Mouse (Mus musculus): ENCODE results near the gene Cyp20a1.
A peak's percentile ranks its signal among the peaks of the same experiment; 100 is the strongest.

The Cyp20a1 gene

GRCm38 (mm10) chr1:60342808-60343629 is at the start of gene Cyp20a1:
Cyp20a1 (plus strand) TSS chr1:60343323.
- TF ChIP-seq POU5F1 (IDR thresholded peaks at IDR 0.05; ENCODE audit: borderline replicate concordance, low read length): no peak
- TF ChIP-seq CTCF (conservative IDR thresholded peaks at IDR 0.05; ENCODE audit: low read length): no peak
- no peak for TF ChIP-seq NANOG (IDR thresholded peaks at IDR 0.05; ENCODE audit: borderline replicate concordance, low read length)
- peaks cover 8% of the 10 kb centered on the region for H3K36me3 ChIP-seq (ENCODE audit: insufficient read depth, low read length)
- peaks cover 27% of the 10 kb centered on the region for H3K4me1 ChIP-seq (replicated peaks; ENCODE audit: low read depth, low read length)
- no peaks in the 10 kb centered on the region for H3K27me3 ChIP-seq (ENCODE audit: insufficient read depth, low read length)
- peaks cover 6% of the 10 kb centered on the region for H3K9me3 ChIP-seq (ENCODE audit: low read length)
- H3K4me3 ChIP-seq (replicated peaks; ENCODE audit: low read length): peak within 1 kb of the TSS; percentile 85

GRCm38 (mm10) chr1:60293921-60294320 is 49.2 kb upstream of the Cyp20a1 start:
- Histone ChIP-seq H3K9me3 (ENCODE audit: low read length) (no peaks in the 10 kb centered on the region), H3K36me3 (ENCODE audit: insufficient read depth, low read length) (peaks cover 56% of the 10 kb centered on the region), H3K27me3 (ENCODE audit: insufficient read depth, low read length) (no peaks in the 10 kb centered on the region), H3K4me1 (replicated peaks; ENCODE audit: low read depth, low read length) (no peaks in the 10 kb centered on the region), H3K4me3 (replicated peaks; ENCODE audit: low read length) (no peak overlapping the region)
- TF ChIP-seq NANOG (IDR thresholded peaks at IDR 0.05; ENCODE audit: borderline replicate concordance, low read length): no peak
- no peak for TF ChIP-seq CTCF (conservative IDR thresholded peaks at IDR 0.05; ENCODE audit: low read length)
- no peak for TF ChIP-seq POU5F1 (IDR thresholded peaks at IDR 0.05; ENCODE audit: borderline replicate concordance, low read length)

- Histone ChIP-seq H3K36me3 (ENCODE audit: insufficient read depth, low read length) (peaks cover 4% of the 10 kb centered on the region), H3K9me3 (ENCODE audit: low read length) (peaks cover 10% of the 10 kb centered on the region), H3K4me1 (replicated peaks; ENCODE audit: low read depth, low read length) (peaks cover 27% of the 10 kb centered on the region), H3K27me3 (ENCODE audit: insufficient read depth, low read length) (no peaks in the 10 kb centered on the region), H3K4me3 (replicated peaks; ENCODE audit: low read length) (peak overlapping the region; percentile 85)
- TF ChIP-seq NANOG (IDR thresholded peaks at IDR 0.05; ENCODE audit: borderline replicate concordance, low read length): no peak
- TF ChIP-seq POU5F1 (IDR thresholded peaks at IDR 0.05; ENCODE audit: borderline replicate concordance, low read length): no peak
- no peak for TF ChIP-seq CTCF (conservative IDR thresholded peaks at IDR 0.05; ENCODE audit: low read length)
Measured at GRCm38 (mm10) chr1:60343630-60344455, 720 bp downstream of the Cyp20a1 start.

- Histone ChIP-seq H3K4me1 (replicated peaks; ENCODE audit: low read depth, low read length) (peaks cover 27% of the 10 kb centered on the region), H3K36me3 (ENCODE audit: insufficient read depth, low read length) (peaks cover 6% of the 10 kb centered on the region), H3K27me3 (ENCODE audit: insufficient read depth, low read length) (no peaks in the 10 kb centered on the region), H3K9me3 (ENCODE audit: low read length) (peaks cover 18% of the 10 kb centered on the region), H3K4me3 (replicated peaks; ENCODE audit: low read length) (0 out of 2 replicates have a peak overlapping the region, but pooled peaks have one; percentile 85)
- TF ChIP-seq CTCF (conservative IDR thresholded peaks at IDR 0.05; ENCODE audit: low read length): no peak
- TF ChIP-seq POU5F1 (IDR thresholded peaks at IDR 0.05; ENCODE audit: borderline replicate concordance, low read length): no peak
- no peak for TF ChIP-seq NANOG (IDR thresholded peaks at IDR 0.05; ENCODE audit: borderline replicate concordance, low read length)
Measured at GRCm38 (mm10) chr1:60344670-60345069, 1.5 kb downstream of the Cyp20a1 start.

- Histone ChIP-seq H3K4me1 (replicated peaks; ENCODE audit: low read depth, low read length) (peaks cover 27% of the 10 kb centered on the region), H3K27me3 (ENCODE audit: insufficient read depth, low read length) (no peaks in the 10 kb centered on the region), H3K4me3 (replicated peaks; ENCODE audit: low read length) (no peak overlapping the region), H3K9me3 (ENCODE audit: low read length) (peaks cover 27% of the 10 kb centered on the region), H3K36me3 (ENCODE audit: insufficient read depth, low read length) (peaks cover 7% of the 10 kb centered on the region)
- TF ChIP-seq NANOG (IDR thresholded peaks at IDR 0.05; ENCODE audit: borderline replicate concordance, low read length) (no peak), CTCF (conservative IDR thresholded peaks at IDR 0.05; ENCODE audit: low read length) (no peak), POU5F1 (IDR thresholded peaks at IDR 0.05; ENCODE audit: borderline replicate concordance, low read length) (no peak)
Measured at GRCm38 (mm10) chr1:60345712-60346111, 2.6 kb downstream of the Cyp20a1 start.

GRCm38 (mm10) chr1:60352786-60353185 is 9.7 kb downstream of the Cyp20a1 start:
- peaks cover 59% of the 10 kb centered on the region for H3K36me3 ChIP-seq (ENCODE audit: insufficient read depth, low read length)
- H3K9me3 ChIP-seq (ENCODE audit: low read length): peaks cover 61% of the 10 kb centered on the region
- TF ChIP-seq POU5F1 (IDR thresholded peaks at IDR 0.05; ENCODE audit: borderline replicate concordance, low read length) (no peak), CTCF (conservative IDR thresholded peaks at IDR 0.05; ENCODE audit: low read length) (no peak), NANOG (IDR thresholded peaks at IDR 0.05; ENCODE audit: borderline replicate concordance, low read length) (no peak)
- no peak overlapping the region for H3K4me3 ChIP-seq (replicated peaks; ENCODE audit: low read length)
- no peaks in the 10 kb centered on the region for H3K27me3 ChIP-seq (ENCODE audit: insufficient read depth, low read length)
- peaks cover 6% of the 10 kb centered on the region; the same call in 1 of the 2 replicates for H3K4me1 ChIP-seq (replicated peaks; ENCODE audit: low read depth, low read length)

- TF ChIP-seq NANOG (IDR thresholded peaks at IDR 0.05; ENCODE audit: borderline replicate concordance, low read length) (no peak), CTCF (conservative IDR thresholded peaks at IDR 0.05; ENCODE audit: low read length) (no peak), POU5F1 (IDR thresholded peaks at IDR 0.05; ENCODE audit: borderline replicate concordance, low read length) (no peak)
- Histone ChIP-seq H3K36me3 (ENCODE audit: insufficient read depth, low read length) (peaks cover 45% of the 10 kb centered on the region), H3K4me3 (replicated peaks; ENCODE audit: low read length) (no peak overlapping the region), H3K4me1 (replicated peaks; ENCODE audit: low read depth, low read length) (peaks cover 10% of the 10 kb centered on the region), H3K9me3 (ENCODE audit: low read length) (no peaks in the 10 kb centered on the region), H3K27me3 (ENCODE audit: insufficient read depth, low read length) (no peaks in the 10 kb centered on the region)
Measured at GRCm38 (mm10) chr1:60361626-60362025, 18.5 kb downstream of the Cyp20a1 start.

- peaks cover 17% of the 10 kb centered on the region for H3K9me3 ChIP-seq (ENCODE audit: low read length)
Measured at GRCm38 (mm10) chr1:60376556-60376955, 33.4 kb downstream of the Cyp20a1 start.

More at GRCm38 (mm10) chr1:60376556-60376955, 33.4 kb downstream of the Cyp20a1 start:
- Histone ChIP-seq H3K4me1 (replicated peaks; ENCODE audit: low read depth, low read length) (no peaks in the 10 kb centered on the region), H3K36me3 (ENCODE audit: insufficient read depth, low read length) (peaks cover 77% of the 10 kb centered on the region), H3K4me3 (replicated peaks; ENCODE audit: low read length) (no peak overlapping the region), H3K27me3 (ENCODE audit: insufficient read depth, low read length) (no peaks in the 10 kb centered on the region)
- TF ChIP-seq CTCF (conservative IDR thresholded peaks at IDR 0.05; ENCODE audit: low read length): no peak
- TF ChIP-seq NANOG (IDR thresholded peaks at IDR 0.05; ENCODE audit: borderline replicate concordance, low read length): no peak
- no peak for TF ChIP-seq POU5F1 (IDR thresholded peaks at IDR 0.05; ENCODE audit: borderline replicate concordance, low read length)

All from E14TG2a.4 (cell line).